Mouse (Mus musculus): Measurements from ENCODE around the gene Smyd3.

DNA sequence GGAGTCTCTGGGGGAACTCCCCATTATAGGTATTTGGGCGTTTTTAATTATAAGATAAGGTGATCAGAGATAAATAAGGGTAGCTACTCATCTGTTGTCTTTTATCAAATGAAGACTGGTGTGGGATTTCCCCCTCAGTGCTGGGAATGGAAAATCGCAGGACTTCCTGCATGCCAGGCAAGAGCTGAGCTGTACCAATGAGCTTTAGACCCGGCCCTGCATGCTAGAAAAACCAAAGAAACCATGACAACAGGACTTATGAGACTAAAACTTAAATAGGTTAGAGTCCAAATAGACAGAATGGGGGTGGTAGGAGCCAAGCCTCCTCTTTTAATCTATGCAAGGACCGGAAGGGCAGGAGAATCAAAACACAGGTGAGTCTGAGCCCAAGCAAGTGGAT is 492.7 kb downstream of the Smyd3 start:
- TF ChIP-seq POLR2A (IDR thresholded peaks at IDR 0.05; ENCODE audit: borderline replicate concordance, low read depth, low read length) (no peak), CTCF (IDR thresholded peaks at IDR 0.05; ENCODE audit: low read depth, low read length) (no peak)

Measured in bone marrow macrophage, adult 2 months (primary cell).